In the genomic region with DNA sequence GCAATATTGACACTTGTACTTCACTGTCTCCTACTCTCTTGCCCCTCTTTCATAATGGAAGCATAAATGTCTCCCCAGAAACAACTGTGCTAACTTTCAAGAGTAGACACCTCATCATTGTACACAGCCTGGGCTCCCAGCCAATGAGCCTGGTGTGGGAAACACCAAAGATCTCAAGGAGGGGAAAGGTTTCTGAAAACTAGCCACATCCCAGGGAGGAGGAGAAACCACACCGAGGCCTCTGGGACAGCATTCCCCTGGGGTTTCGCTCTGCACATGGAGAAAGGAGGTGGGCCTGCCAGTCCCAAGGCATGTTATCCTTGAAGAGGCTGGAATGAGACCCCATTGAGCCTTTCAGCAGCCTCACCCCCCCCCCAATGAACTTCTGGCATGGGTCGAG, we compare ENCODE assay signal across 36 mouse cellular contexts. TPM values are rescaled to one million over a fixed set of nuclear protein-coding genes. Genes with fewer than 3 reads are reported as not detected.
DNase-seq lines count a peak whose midpoint lies in the region; ATAC-seq and TF ChIP-seq lines count a peak whose summit lies in the region.
"Had no signal": no experiment of that assay in that cellular context is flagged by ENCODE, and none has a peak within 500 bp of the region (broad histone marks: within the 10 kb centered on the region; RNA-seq: fewer than 3 reads in every experiment).

No protein-coding gene starts in this region.

- H3K27me3 ChIP-seq in lung, embryonic 16.5 days (ENCODE audit: control insufficient read depth, insufficient read depth, low read depth, low read length) = peaks cover 2% of the 10 kb centered on the region; the same call in 1 of the 2 replicates

- peak; percentile 74 for DNase-seq in heart, adult 11 months
- no peak for DNase-seq in heart, postnatal 36 days
- no peak for DNase-seq in lung, adult 2 months
- peak; percentile 34 for DNase-seq in lung, postnatal 10 days
- no peak for DNase-seq in frontal cortex, postnatal 14 days (ENCODE audit: low spot score in 2 of 2)
- DNase-seq in urinary bladder, postnatal 4 days (ENCODE audit: low spot score in 2 of 2) = no peak
- DNase-seq: cerebellum, adult 9-10 months; gastrocnemius, postnatal 10 days; kidney, adult 18-20 months; left cerebral cortex, postnatal 4 days; retina, postnatal 1 day; right cerebral cortex, postnatal 25 days; spleen, adult 18-20 months had no signal

- no peak for TF ChIP-seq POLR2A in lung, adult 2 months (IDR thresholded peaks at IDR 0.05; ENCODE audit: borderline replicate concordance, extremely low read depth, low read depth, low read length)

- H3K4me3 ChIP-seq in lung, embryonic 16.5 days (ENCODE audit: low read length) = no peak overlapping the region
- no peak overlapping the region for H3K4me3 ChIP-seq in lung, adult 2 months (replicated peaks; ENCODE audit: extremely low read depth, low read depth, low read length)
- H3K4me3 ChIP-seq: embryonic facial prominence, embryonic 15.5 days; hindbrain, embryonic 13.5 days; limb, embryonic 15.5 days; liver, embryonic 15.5 days; midbrain, embryonic 10.5 days; myocyte; neural tube, embryonic 13.5 days had no signal

- H3K27ac ChIP-seq in lung, embryonic 16.5 days (ENCODE audit: low read length) = no peak overlapping the region
- H3K27ac ChIP-seq: embryonic facial prominence, embryonic 15.5 days; hindbrain, embryonic 13.5 days; limb, embryonic 15.5 days; liver, embryonic 15.5 days; midbrain, embryonic 10.5 days; neural tube, embryonic 13.5 days had no signal

- ATAC-seq in lung, embryonic 16.5 days (ENCODE audit: low read depth) = peak; percentile 26; the same call in 1 of the 2 replicates
- ATAC-seq: activated CD4-positive, CD25-positive, alpha-beta regulatory T cell, adult 4 months; forebrain, embryonic 14.5 days; midbrain, embryonic 16.5 days had no signal

- intact Hi-C loops in heart, postnatal 36 days (cut with DNase I) = no loop called here

- H3K4me2 ChIP-seq in lung, embryonic 16.5 days (ENCODE audit: low read depth, low read length) = no peak overlapping the region
- H3K4me2 ChIP-seq: embryonic facial prominence, embryonic 15.5 days; hindbrain, embryonic 13.5 days; limb, embryonic 15.5 days; liver, embryonic 15.5 days; neural tube, embryonic 13.5 days had no signal

- H3K9me3 ChIP-seq in lung, embryonic 16.5 days (ENCODE audit: control insufficient read depth, low read length) = no peaks in the 10 kb centered on the region
- H3K9me3 ChIP-seq: embryonic facial prominence, embryonic 15.5 days; hindbrain, embryonic 13.5 days; limb, embryonic 15.5 days; liver, embryonic 15.5 days; midbrain, embryonic 10.5 days; neural tube, embryonic 13.5 days had no signal

- H3K9ac ChIP-seq in lung, embryonic 16.5 days (ENCODE audit: low read length) = no peak overlapping the region
- H3K9ac ChIP-seq: embryonic facial prominence, embryonic 15.5 days; hindbrain, embryonic 13.5 days; limb, embryonic 15.5 days; liver, embryonic 15.5 days; neural tube, embryonic 13.5 days had no signal

- no peaks in the 10 kb centered on the region for H3K4me1 ChIP-seq in lung, embryonic 16.5 days (replicated peaks; ENCODE audit: control insufficient read depth, insufficient read depth, low read length)
- H3K4me1 ChIP-seq in lung, adult 2 months (ENCODE audit: control insufficient read depth, insufficient read depth, low read length) = no peaks in the 10 kb centered on the region
- H3K4me1 ChIP-seq: embryonic facial prominence, embryonic 15.5 days; hindbrain, embryonic 13.5 days; limb, embryonic 15.5 days; liver, embryonic 15.5 days; midbrain, embryonic 10.5 days; neural tube, embryonic 13.5 days had no signal

- TF ChIP-seq CTCF in lung, adult 2 months (IDR thresholded peaks at IDR 0.05; ENCODE audit: insufficient read depth, low read length) = no peak

- 65% methylated on average over 3 of the region's 3 CpGs for WGBS in lung, embryonic 16.5 days
- WGBS in lung, adult 2 months = 80% methylated on average over 3 of the region's 3 CpGs

- H3K36me3 ChIP-seq in lung, embryonic 16.5 days (ENCODE audit: control insufficient read depth, insufficient read depth, low read length) = no peaks in the 10 kb centered on the region
- H3K36me3 ChIP-seq: embryonic facial prominence, embryonic 15.5 days; hindbrain, embryonic 13.5 days; limb, embryonic 15.5 days; liver, embryonic 15.5 days; midbrain, embryonic 10.5 days; neural tube, embryonic 13.5 days had no signal

RNA-seq across cellular contexts. Expression of a gene that starts 24.0 kb away (rescaled TPM):
- total RNA-seq in heart, postnatal 36 days (2021) = 10 to 100 TPM; 43.0 to 43.2 TPM
- polyA plus RNA-seq in lung, embryonic 16.5 days (2015; fragmentation: Nextera tagmentation; extraction: Ambion mirVana) = 37.4 and 39.5 TPM in 2 replicates
- 11.4 and 15.6 TPM in 2 replicates for polyA plus RNA-seq in lung, adult 2 months (2012; rRNA removed)

RNA-seq across cellular contexts. Expression of a gene that starts 27.6 kb away (rescaled TPM):
- under 1 TPM in 1 of 2 experiments, not detected in 1; 0.25 TPM for total RNA-seq in heart, postnatal 36 days (2021)
- polyA plus RNA-seq in lung, embryonic 16.5 days (2015; fragmentation: Nextera tagmentation; extraction: Ambion mirVana) = 0.46 and 0.82 TPM in 2 replicates
- polyA plus RNA-seq in lung, adult 2 months (2012; rRNA removed) = 0.44 and 0.77 TPM in 2 replicates
- total RNA-seq: heart, postnatal 25 days; left cerebral cortex, postnatal 4 days had no signal
- polyA plus RNA-seq: heart, embryonic 14.5 days had no signal

RNA-seq across cellular contexts. Expression of a gene that starts 41.3 kb away (rescaled TPM):
- not detected for total RNA-seq in heart, postnatal 36 days (2021)
- not detected in 2 replicates for polyA plus RNA-seq in lung, embryonic 16.5 days (2015; fragmentation: Nextera tagmentation; extraction: Ambion mirVana)
- polyA plus RNA-seq in lung, adult 2 months (2012; rRNA removed) = not detected in 2 replicates
- total RNA-seq: common myeloid progenitor, adult 5-6 weeks; gastrocnemius, postnatal 10 days; heart, adult 8-10 months; heart, postnatal 25 days; layer of hippocampus, postnatal 14 days; left cerebral cortex, adult 8-10 months; left cerebral cortex, postnatal 4 days had no signal
- polyA plus RNA-seq: activated CD4-positive, CD25-positive, alpha-beta regulatory T cell, adult 4 months; brain, embryonic 14.5 days; C2C12; embryonic facial prominence, embryonic 15.5 days; forebrain, embryonic 14.5 days; frontal cortex, adult 2 months; heart, embryonic 14.5 days; hindbrain, embryonic 13.5 days; large intestine, adult 2 months; limb, embryonic 15.5 days; liver, embryonic 15.5 days; midbrain, embryonic 10.5 days; midbrain, embryonic 16.5 days; myocyte; neural tube, embryonic 13.5 days; thymus, postnatal 0 days; urinary bladder, adult 2 months had no signal

RNA-seq across cellular contexts. Expression of a gene that starts 54.5 kb away (rescaled TPM):
- total RNA-seq in heart, postnatal 36 days (2021) = not detected
- not detected in 2 replicates for polyA plus RNA-seq in lung, embryonic 16.5 days (2015; fragmentation: Nextera tagmentation; extraction: Ambion mirVana)
- 0.05 TPM in 1 of 2 replicates, not detected in the other for polyA plus RNA-seq in lung, adult 2 months (2012; rRNA removed)
- total RNA-seq: common myeloid progenitor, adult 5-6 weeks; heart, adult 8-10 months; heart, postnatal 25 days; layer of hippocampus, postnatal 14 days; left cerebral cortex, postnatal 4 days had no signal
- polyA plus RNA-seq: activated CD4-positive, CD25-positive, alpha-beta regulatory T cell, adult 4 months; brain, embryonic 14.5 days; C2C12; embryonic facial prominence, embryonic 15.5 days; forebrain, embryonic 14.5 days; heart, embryonic 14.5 days; large intestine, adult 2 months; liver, embryonic 15.5 days; midbrain, embryonic 10.5 days; midbrain, embryonic 16.5 days; myocyte; neural tube, embryonic 13.5 days; thymus, postnatal 0 days; urinary bladder, adult 2 months had no signal

Comparison
In these comparisons a context has a peak if more than half of its experiments do, and no peak if none do; other contexts are left out.
1. DNase-seq: peak in heart, adult 11 months (single experiment) and lung, postnatal 10 days (single experiment); none in heart, postnatal 36 days (0 of 2), lung, adult 2 months (single experiment), frontal cortex, postnatal 14 days (0 of 2) and urinary bladder, postnatal 4 days (0 of 2).